Comparison of ENCODE assay signal across 8 mouse cellular contexts in the genomic region with DNA sequence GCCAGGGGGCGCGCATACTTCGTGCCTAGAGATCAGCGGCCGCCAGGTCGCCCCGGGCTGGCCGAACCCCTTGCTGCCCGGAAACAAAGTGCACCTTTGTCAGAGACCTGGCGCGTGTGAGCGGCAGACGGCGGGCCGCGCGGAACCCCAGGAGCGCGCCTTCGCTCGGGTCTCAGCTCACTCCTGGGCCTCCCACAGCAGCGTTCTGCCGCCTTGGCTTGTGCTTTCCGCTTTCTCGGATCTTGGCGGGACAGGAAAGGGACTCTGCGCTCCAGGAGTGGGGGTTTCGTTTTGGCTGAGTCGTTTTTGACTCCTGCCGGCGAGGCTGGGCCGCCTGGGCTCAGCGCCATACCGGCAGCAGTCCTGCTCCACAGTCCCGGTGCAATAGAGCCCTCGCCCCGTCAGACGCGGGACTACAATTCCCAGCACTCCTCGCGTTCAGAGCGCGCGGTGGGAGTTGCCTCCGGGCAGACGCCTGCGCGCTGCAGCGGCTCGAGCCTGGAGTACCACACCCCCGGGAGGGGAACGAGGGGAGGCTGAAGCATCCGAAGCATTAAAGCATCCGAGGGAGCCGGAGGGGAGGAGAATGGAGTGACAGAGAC. TPM values are rescaled to one million over a fixed set of nuclear protein-coding genes. Genes with fewer than 3 reads are reported as not detected.
DNase-seq lines count a peak whose midpoint lies in the region; ATAC-seq lines count a peak whose summit lies in the region.

A gene (plus strand): TSS at position 36 of the 602 bp plus-strand sequence.

- H3K4me1 ChIP-seq in hindbrain, embryonic 16.5 days (ENCODE audit: control insufficient read depth, insufficient read depth, low read depth, low read length) = peaks cover 17% of the 10 kb centered on the region

- no peaks in the 10 kb centered on the region for H3K9me3 ChIP-seq in hindbrain, embryonic 16.5 days (ENCODE audit: control insufficient read depth, low read length)

- peak within 1 kb of the TSS; percentile 87 for H3K9ac ChIP-seq in hindbrain, embryonic 16.5 days (ENCODE audit: low read depth, low read length)

- no peaks in the 10 kb centered on the region for H3K27me3 ChIP-seq in hindbrain, embryonic 16.5 days (replicated peaks; ENCODE audit: control insufficient read depth, insufficient read depth, low read length)

- H3K27ac ChIP-seq in hindbrain, embryonic 16.5 days (ENCODE audit: low read depth, low read length) = peak within 1 kb of the TSS; percentile 94
- H3K27ac ChIP-seq in macrophage = peak within 1 kb of the TSS; percentile 53

- under 1% methylated on average over 53 of the region's 55 CpGs for WGBS in hindbrain, embryonic 16.5 days
- 1% methylated on average over 52 of the region's 55 CpGs for WGBS in macrophage (ENCODE audit: missing documents)

- DNase-seq in T-cell, adult 2 months (ENCODE audit: low spot score) = peak; percentile 93
- DNase-seq in cerebellum, postnatal 36 days = peak; percentile 96 to 97
- DNase-seq in gastrocnemius, adult 18-20 months (ENCODE audit: low spot score) = peak; percentile 94
- peak; percentile 93 to 95 for DNase-seq in left cerebral cortex, adult 18-20 months (ENCODE audit: low spot score in 2 of 2)
- DNase-seq in right cerebral cortex, adult 18-20 months = peak; percentile 95
- peak; percentile 75 for DNase-seq in urinary bladder, postnatal 10 days (ENCODE audit: low spot score)

- peak within 1 kb of the TSS; percentile 84 for H3K4me3 ChIP-seq in hindbrain, embryonic 16.5 days (ENCODE audit: low read length)
- peak within 1 kb of the TSS; percentile 48 for H3K4me3 ChIP-seq in macrophage (ENCODE audit: inconsistent target)

- no peaks in the 10 kb centered on the region for H3K36me3 ChIP-seq in hindbrain, embryonic 16.5 days (ENCODE audit: control insufficient read depth, insufficient read depth, low read length)
- H3K36me3 ChIP-seq in macrophage (ENCODE audit: inconsistent target) = no peaks in the 10 kb centered on the region

- no peaks in the 10 kb centered on the region; the same call in 1 of the 2 replicates for H3K79me2 ChIP-seq in macrophage (ENCODE audit: inconsistent target)

- peak within 1 kb of the TSS; percentile 62 for H3K4me2 ChIP-seq in hindbrain, embryonic 16.5 days (ENCODE audit: low read length)

- ATAC-seq in hindbrain, embryonic 16.5 days = peak; percentile 98

RNA-seq across cellular contexts. Expression of the gene that starts here (rescaled TPM):
- total RNA-seq in gastrocnemius, adult 18-20 months (2021) = 1 to 10 TPM; 2.0 to 5.9 TPM
- polyA plus RNA-seq in hindbrain, embryonic 16.5 days (2015; fragmentation: Nextera tagmentation; extraction: Ambion mirVana) = 1.6 and 1.9 TPM in 2 replicates
- 10 to 100 TPM; 12.8 to 14.1 TPM for total RNA-seq in left cerebral cortex, adult 18-20 months (2021)
- 10 to 100 TPM in 24 of 26 experiments, 1 to 10 TPM in 2; 6.9 to 60.6 (median 18.6) TPM for total RNA-seq in macrophage (2018; cell fraction: chromatin; rRNA removed)
- total RNA-seq in macrophage (2018; cell fraction: cytosol; rRNA removed) = 1 to 10 TPM; 3.2 to 5.2 (median 4.0) TPM
- 10 to 100 TPM in 12 of 26 experiments, 1 to 10 TPM in 14; 5.0 to 21.5 (median 9.8) TPM for total RNA-seq in macrophage (2018; cell fraction: nucleus; rRNA removed)
- polyA plus RNA-seq in macrophage (2018) = 3.2 to 4.0 TPM (median 3.6 TPM) in 3 replicates

Comparison
In these comparisons a context has a peak if more than half of its experiments do, and no peak if none do; other contexts are left out.
1. Peak in every context shown above with its lines: DNase-seq, ATAC-seq, H3K4me3 ChIP-seq and H3K27ac ChIP-seq.